Mouse (Mus musculus) cerebellum, adult 9-11 months (tissue): ENCODE data around the gene Tbl2.

Experiments used
- DNase-seq: peaks from one replicate; pipeline ENCODE4 v3.0.0; 2022

The Tbl2 gene

DNA sequence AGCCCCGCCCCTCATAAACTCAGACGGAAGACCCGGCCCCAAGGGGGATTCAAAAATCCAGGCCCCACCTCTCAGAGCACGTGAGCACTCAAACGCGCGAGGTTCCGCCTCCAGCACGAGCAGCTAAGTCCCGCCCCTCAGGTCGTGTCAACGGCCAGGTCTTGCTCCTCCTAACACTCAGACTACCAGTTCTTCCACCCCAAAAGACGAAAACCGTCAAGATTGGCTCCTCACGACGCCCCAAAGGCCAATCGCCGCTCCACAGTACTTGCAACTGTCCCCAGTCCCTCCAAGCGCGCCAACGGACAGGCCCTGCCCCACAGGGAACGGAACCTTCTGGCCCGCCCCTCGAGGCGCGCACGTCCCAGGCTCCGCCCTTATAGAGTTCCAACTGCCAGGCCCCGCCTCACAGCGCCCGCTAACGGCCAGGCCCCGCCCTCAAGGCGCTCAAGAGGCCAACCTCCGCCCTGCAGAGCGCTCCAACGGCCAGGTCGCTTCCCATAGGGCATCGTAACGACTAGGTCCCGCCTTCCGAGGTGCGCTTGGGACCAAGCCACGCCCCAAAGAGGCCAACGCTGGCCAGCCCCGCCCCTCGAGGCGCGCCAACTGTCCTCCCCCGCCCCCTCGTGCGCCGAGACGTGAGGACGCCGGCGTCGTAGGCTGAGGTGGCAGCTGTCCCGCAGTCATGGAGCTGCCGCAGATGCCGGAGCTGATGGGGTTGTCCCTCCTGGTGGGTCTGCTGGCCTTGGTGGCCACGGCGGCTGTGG lies at the start of gene Tbl2:
TSS of gene Tbl2 (plus strand) at position 605 of the 767 bp plus-strand sequence.
- DNase-seq, result peak; percentile 99

DNA sequence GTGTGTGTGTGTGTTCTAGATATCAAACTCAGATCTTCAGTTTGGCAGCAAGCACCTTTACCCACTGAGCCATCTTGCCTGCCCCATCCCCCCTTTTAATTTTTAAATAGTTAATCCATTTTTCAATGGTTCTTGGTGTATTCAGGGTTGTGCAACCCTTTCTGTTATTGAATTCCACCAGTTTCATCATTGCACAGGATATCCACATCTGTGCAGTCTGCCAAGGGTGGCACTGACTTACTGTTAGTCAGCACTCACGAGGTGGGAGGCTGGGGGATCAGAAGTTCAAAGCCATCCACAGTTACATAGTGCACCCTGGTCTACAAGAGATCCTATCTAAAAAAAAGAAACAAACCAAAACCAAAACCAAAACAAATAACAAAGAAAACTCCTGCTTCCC lies 48.5 kb upstream of the Tbl2 start:
- no peak for DNase-seq

DNA sequence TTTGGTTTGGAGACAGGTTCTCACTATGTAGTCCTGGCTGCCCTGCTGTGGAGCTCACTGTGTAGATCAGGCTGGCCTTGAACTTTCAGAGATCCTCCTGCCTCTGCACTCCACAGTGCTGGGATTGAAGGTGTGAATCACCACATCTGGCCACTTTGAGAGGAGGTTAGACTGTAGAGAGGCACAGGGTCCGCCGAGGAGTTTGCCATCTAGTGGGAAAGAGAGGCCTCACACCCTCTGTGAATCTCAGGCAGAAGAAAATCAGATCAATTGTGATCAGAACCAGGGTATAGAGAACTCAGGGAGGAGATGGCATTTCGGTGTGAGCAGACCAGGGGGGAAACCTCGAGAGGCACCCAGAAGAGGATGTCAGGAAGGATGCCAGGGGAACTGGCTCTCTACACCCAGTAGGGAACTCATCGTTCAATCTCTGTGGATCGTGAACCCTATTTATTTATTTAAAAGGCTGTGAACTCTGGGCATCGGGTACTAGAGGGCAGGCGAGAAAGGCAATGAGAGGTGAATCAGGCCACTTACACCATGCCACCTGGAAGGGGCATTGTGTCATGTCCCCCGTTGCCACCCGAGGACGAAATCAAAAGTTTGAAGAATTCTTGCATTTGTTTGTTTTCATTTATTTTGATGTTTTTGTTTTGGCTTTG lies 45.3 kb upstream of the Tbl2 start:
- DNase-seq, result no peak

DNA sequence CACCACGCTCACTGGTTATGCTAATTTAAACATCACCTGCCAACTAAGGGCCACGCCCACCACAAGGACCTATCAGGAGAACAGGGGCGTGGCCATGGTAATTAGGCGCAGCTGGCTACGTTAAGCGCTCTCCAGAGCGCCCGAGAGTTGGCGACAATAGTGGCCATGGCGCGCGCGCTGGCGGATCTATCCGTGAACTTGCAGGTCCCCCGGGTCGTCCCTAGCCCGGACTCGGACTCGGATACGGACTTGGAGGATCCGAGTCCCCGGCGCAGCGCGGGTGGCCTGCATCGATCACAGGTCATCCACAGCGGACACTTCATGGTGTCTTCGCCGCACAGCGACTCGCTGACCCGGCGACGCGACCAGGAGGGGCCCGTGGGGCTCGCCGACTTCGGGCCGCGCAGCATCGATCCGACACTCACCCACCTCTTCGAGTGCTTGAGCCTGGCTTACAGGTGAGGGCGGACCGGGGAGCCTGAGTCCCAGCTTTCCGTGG lies 42.6 kb upstream of the Tbl2 start:
- DNase-seq, result peak; percentile 34

DNA sequence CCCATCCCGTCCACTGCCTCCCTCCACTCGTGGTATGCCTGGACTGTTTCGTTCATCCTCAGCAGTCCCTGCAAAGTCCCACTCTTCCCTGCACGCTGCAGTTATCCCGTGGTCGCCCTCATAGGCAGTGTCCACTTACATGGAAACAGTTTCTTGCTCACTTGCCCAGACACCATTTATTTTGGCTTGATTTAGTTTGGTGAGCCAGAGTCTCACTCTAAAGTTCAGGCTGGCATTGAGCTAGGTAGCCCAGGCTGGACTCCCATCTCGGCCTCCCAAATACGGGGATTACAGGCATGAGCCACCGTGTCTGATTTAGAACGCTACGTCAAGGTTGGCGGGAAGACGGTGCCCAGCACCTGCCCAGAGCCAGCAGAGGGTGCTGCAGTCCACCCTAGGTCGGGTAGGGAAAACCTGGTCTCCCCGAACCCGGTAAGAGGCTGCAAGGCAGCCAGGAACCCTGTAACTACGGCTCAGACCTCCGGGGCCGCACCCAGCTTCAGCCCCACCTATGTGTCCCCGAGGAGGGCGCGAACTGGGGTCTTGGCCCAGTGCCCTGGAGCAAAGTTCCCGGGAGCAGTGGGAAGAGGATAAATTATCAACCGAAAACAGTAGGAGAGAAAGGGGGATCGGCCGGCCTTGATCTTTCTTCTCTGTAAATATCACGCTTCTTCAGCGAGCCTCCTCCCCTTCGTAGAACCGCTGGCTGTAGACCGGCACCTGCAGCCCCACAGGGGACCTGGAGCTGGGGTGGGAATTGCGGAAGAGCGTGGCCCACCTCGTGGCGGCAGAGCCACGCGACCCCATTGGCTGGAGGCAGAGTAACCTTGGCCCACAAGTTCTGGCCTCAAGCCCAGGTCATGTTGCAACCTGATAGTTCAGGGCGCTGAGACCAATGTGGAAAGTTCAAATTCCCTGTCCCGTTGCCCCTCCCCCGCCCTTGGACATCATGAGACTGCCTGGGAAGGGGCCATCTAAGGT lies 41.6 kb upstream of the Tbl2 start:
- DNase-seq, result peak; percentile 50

DNA sequence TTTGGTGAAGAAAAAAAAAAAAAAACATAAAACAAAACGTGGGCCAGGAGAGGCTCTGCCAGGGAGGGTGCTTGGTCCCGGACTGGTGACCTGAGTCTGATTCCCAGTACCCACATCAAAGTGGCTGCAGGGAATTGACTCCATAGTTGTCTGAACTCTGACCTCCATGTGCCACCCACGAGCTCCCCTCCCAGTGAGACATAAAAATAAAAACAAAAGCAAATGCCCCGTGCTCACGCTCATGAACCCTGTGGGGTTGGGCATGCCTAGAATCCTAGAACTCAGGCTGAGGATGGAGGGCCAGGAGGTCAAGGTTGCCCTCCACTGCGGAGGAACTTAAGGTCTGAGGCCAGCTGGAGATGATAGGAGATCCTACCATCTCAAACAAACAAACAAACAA lies 40.4 kb upstream of the Tbl2 start:
- no peak for DNase-seq

DNA sequence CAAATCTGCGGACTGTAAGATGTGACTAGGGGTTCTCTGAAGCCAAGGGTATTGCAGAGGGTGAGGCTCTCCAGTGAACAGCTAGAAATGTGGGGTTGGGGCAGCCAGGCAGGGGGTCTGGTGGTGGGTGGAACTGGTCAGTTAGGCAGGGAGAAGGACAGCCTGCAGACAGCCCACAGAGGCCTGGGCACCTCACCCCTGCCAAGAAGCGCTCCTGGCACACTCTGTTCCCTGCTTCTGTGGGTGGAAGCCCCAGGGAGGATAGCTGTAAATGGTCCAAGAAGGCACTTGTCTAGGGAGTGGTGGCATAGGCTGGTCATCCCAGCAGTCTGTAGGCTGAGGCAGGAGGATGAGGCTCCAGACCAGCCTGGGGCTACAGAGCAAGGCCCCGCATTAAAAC lies 40.0 kb upstream of the Tbl2 start:
- no peak for DNase-seq

DNA sequence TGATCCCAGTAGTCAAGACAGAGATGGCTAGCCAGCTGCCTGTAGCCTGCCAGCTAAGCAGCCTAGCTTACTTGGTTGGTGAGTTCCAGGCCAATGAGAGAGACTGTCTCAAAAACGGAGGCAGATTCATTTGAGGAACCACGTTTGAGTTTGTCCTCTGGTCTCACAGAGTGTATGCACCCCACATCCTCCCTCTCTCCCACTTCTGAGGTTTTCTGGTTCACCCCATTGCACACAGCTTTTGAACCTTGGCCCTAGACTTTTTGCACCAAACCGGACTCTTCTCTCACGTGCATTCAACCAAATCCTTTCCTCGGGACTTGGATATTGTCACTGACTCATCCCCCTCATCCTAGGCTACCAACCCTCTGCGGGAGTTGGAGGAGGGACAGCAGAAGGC lies 39.5 kb upstream of the Tbl2 start:
- DNase-seq, result no peak

DNA sequence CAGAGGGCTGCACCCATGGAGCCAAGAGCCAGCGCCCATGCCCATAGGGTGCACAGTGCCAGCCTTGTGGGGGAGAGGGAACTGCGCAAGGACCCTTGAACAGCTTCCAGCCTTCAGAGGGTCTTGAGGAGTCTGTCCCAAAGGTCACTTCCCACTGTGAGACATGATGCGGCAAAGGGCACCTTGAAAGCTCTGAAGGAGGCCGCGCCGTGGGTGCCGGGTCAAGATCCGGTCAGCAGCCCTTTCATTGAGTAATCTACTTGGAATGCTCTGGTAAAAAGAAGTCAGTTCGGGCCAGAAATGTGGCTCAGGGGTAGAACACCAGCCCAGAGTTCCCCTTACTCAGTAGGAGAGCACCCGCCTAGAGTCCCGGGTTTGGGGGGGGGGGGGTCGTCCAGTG lies 35.7 kb upstream of the Tbl2 start:
- no peak for DNase-seq

DNA sequence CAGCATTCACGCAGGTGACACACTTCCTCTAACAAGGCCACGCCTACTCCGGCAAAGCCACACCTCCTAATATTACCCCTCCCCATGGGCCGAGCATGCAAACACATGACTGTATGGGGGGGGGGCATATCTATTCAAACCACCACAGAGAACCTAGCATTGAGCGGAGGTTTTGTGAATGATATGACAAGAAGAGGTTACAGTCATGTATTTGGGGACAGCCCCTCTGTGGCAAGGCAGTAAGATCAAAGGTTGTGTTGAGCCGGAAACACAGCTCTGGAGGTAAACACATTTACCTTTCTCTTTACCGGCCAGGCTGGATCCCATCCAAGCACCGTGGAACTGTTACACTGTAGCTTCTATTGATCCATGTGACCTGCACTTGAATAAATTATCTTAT lies 34.2 kb upstream of the Tbl2 start:
- no peak for DNase-seq

DNA sequence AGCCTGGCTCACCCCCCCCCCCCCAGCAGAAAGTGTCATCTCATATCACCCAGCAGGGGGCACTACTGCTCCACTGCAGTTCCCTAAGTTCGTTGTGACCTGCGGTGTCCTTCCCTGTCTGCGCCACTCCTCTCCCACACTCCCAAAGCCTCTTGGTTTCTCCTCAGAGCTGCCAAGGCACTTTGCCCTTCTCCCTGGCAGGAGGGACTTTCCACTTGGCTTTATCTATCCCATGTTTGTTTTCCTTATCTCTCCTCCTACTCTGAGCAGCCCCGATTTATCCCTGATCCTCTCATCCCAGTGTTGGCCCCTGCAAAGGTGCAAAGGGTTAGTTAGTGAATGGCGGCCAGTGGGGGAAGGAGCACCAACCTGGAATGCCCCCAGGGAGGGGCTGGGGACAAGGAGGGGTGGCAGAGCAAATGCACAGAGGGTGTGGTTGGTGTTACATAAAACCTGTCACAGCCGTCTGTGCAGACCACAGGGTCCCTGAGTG lies 30.8 kb upstream of the Tbl2 start:
- peak; percentile 46 for DNase-seq

DNA sequence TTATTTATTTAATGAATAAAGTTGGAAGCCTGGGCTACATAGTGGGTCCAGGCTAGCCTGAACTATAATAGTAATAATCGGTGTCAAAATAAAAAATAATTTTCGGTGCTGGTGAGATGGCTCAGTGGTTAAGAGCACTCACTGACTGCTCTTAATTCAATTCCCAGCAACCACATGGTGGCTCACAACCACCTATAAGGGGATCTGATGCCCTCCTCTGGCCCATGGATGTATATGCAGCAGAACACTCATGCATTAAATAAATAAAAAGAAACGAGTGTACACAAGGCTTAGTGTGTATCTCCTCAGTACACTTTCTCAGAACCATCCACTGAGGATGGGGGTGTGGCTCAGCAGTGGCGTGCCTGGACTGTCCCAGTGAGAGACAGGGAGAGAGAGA lies 28.7 kb upstream of the Tbl2 start:
- DNase-seq, result no peak

DNA sequence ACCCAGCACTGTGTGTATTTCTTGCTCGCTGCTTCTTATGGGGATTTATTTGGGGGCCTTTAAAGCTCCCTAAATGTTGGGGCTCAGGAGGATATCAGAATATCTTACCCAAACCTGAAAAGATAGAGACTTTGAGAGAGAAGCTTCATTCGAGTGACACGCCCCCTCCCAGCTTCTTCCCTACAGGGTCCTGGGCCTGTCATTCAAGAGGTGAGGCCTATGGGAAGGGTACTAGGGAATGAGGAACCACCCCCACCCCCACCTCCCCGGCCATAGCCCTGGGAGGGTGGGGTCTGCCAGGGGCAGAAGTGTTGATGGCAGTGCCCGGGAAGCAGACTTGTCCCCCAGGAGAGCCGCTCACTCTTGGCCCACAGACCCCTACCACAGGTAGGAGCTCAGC lies 23.3 kb upstream of the Tbl2 start:
- DNase-seq, result no peak

DNA sequence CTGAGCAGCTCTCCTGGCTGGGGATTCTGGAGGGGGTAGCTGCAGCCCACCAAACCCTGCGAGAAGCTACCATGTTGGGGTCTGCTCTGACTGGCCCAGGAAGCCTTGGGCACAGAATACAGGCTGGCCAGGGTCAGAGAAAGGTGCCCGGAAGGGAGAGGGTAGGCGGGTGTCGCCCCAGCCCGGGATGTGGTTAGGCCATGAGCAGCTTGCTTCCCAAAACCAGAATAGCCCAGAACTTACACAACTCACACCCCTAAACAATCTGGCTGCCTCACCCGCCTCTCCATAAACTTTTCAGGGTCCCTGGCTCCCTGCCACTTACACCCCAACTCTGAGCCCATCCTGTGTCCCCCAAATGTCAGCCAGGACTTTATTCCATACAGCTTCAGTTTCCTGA lies 21.8 kb upstream of the Tbl2 start:
- no peak for DNase-seq

DNA sequence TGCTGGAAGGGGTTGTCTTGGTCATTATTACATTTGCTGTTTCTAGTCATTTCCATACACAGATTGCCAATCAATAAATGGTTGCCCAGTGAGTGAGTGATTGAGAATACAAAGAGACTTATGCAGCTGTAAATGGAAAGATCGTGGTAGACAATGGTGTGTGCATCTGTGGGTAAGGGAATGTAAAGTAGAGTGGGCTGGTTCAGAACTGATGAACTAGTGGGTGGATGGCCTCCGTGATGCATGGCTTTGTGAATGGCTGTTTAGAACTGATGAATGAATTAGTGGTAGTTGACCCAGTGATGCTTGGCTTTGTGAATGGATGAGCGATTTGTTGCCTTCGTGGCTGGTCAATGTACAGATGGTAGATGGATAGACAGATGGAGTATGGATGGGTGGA lies 19.7 kb upstream of the Tbl2 start:
- DNase-seq, result no peak

DNA sequence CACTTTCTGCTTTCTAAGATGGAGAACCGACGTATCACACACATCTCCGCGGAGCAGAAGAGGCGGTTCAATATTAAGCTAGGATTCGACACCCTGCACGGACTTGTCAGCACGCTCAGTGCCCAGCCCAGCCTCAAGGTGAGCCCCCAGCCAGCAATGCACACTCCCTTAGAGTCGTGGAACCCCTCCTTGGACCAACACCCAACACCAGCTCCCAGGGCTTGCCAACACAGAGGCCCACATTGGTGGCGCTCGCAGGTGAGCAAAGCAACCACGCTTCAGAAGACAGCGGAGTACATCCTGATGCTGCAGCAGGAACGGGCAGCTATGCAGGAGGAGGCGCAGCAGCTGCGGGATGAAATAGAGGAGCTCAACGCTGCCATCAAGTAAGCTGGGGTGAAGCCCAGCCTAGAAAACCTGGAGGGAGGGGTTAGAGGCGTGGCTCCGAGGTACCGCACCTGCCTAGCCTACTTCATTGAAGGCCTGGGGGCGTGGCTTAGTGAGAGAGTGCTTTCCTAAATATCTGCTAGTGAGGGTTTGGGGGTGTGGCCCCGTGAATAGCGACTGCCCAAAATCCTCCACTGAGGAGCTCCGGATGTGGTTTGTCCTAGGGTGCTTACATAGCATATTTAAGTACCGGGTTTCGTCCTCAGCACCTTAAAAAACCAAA lies 15.6 kb upstream of the Tbl2 start:
- DNase-seq, result no peak

DNA sequence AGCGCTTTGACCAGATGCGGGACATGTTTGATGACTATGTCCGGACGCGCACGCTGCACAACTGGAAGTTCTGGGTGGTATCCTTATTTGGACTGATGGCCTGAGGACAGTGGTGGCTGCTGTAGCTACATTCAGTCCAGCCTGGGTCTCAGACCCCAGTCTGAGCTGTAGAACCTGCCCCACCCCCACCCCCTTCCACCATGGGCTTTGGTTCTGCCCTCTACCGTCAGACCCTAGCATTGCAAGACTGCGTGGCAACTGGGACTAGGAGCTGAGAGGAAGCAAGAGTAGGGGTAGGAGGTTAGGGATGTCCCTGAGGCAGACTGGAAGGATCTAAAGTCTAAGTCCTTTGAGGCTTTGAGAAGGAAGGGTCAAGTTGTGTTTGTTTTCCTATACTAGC lies 14.9 kb upstream of the Tbl2 start:
- no peak for DNase-seq

DNA sequence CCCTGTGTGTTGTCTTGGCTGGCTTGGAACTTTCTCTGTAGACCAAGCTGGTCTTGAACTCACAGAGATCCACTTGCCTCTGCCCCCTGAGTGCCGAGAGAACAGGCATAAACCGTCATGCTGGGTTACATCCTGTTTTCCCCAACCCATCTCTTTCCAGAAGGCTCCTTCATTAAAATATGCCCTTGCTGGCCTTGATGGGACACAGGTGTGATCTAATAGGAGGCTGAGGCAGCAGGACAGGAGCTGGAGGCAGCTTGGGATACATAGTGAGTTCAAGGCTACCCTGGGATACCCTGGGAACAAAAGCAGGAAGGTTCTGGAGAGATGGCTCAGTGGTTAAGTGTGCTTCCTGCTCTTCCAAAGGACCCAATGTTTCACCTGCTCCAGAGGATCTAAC lies 9.6 kb upstream of the Tbl2 start:
- DNase-seq, result no peak

DNA sequence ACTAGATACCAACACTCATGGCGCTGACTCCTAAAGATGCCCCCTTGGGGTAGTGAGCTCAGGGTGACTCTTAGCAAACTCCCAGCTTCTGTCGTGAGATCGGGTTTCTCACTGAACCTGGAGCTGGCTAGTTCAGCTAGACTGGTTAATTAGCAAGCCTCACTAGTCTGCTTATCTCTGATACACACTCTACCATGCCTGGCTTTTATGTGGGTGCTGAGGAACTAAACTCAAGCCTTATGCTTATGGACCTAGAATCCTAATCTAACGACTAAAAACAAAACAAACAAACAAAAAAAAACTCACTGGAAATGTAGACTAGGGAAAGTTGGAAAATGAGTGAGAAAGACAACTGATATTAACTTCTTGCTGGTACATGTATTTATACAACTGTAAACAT lies 5.0 kb upstream of the Tbl2 start:
- DNase-seq, result no peak

DNA sequence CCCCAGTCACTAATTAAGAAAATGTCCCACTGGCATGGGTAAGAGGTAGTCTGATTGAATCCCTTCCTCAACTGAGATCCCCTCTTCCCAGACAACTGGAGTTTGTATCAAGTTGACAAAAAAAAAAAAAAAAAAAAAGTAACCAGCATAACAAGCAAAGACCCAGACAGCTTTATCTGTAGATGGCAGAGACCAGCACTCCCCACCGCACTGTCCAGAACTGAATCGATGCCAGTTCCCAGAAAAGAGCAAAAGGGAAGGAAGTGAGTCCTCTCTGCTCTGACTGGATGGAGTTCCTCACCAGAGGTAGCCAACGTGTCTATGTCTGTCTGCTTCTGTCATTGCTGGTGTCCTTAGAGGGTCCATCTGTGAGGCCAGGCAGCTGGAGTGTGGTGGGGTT lies 3.9 kb upstream of the Tbl2 start:
- no peak for DNase-seq

DNA sequence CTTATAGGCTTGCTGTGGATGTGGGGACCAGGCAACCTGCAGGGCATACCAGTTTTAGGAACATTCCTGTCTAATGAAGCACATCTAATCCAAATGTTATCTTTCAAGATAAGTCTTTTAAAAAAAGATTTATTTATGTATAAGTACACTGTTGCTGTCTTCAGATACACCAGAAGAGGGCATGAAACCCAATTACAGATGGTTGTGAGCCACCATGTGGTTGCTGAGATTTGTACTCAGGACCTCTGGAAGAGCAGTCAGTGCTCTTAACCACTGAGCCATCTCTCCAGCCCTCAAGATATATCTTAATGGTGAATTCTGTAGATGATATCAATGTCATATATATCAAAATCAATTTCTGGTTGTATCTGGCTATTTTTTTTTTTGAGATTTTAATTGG lies 3.5 kb upstream of the Tbl2 start:
- DNase-seq, result no peak

DNA sequence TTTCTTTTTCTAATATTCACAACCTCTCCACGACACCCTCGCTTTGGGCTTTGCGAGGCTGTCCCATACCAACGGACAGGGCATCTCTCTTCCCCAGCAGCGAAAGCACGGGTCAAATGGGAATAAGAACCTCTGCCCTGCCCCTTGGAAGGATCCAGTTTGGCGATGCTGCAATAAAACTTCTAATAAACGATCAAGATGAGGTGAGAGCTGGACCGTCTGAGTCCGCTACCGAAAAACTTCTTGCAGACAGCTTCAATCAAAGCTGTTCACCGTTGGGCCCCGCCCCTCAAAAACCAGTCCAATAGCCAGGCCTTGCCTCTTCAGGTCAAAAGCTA lies 773 bp upstream of the Tbl2 start:
- no peak for DNase-seq

DNA sequence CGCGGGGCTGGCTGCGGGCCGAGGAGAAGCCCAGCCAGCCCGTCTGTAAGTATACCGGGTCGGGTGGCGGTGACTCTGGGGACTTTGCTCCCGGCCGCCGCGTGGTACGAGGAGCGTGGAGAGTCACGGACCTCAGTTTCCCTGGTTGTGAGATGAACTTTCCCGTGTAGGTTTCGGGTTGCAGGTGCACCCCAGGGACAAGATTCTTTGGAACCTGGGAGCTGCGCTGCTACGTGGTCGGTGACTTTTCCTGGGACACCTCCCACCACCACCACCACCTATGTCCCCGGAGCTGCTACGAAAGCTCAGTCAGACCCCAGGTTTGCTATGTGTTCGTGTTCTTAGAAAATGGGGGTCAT lies 342 bp downstream of the Tbl2 start:
- DNase-seq, result no peak
